Mouse (Mus musculus) MEL (cell line): ENCODE results near the gene Dnaaf2. TPM values are rescaled to one million over a fixed set of nuclear protein-coding genes. Genes with fewer than 3 reads are reported as not detected.

Experiments used
- DNase-seq: peaks from one replicate; pipeline ENCODE4 v3.0.0; 2011; ENCODE audit warnings: low read depth, low spot score
- H3K27ac ChIP-seq: 2 replicates; pipeline ENCODE4 v1.5.1; 2012; ENCODE audit warnings: low read depth, mild to moderate bottlenecking, control low read depth, low read length, moderate library complexity; ENCODE audit not compliant: control insufficient read depth
- H3K27me3 ChIP-seq, 2 experiments: fragments of 150-350 bp in 1 of 2; sonication (generic) in 1 of 2; 2 replicates each; pipeline ENCODE4 v1.6.1; 2012; ENCODE audit warnings: low read length in 2 of 2, mild to moderate bottlenecking in 2 of 2, improper control_type of control experiment in 1 of 2, moderate library complexity in 1 of 2; ENCODE audit not compliant: insufficient read depth in 2 of 2, control insufficient read depth in 1 of 2
- H3K36me3 ChIP-seq, 2 experiments: 2 replicates each; pipeline ENCODE4 v1.6.1; 2012 to 2014; ENCODE audit warnings: low read length in 2 of 2, improper control_type of control experiment in 1 of 2, inconsistent platforms in 1 of 2, mild to moderate bottlenecking in 1 of 2; ENCODE audit not compliant: insufficient read depth in 2 of 2, control insufficient read depth in 1 of 2
- H3K4me1 ChIP-seq, 2 experiments: fragments of 150-350 bp in 1 of 2; sonication (generic) in 1 of 2; 2 replicates each; pipeline ENCODE4 v1.6.1; 2012; ENCODE audit warnings: low read length in 2 of 2, improper control_type of control experiment in 1 of 2, mild to moderate bottlenecking in 1 of 2; ENCODE audit not compliant: insufficient read depth in 2 of 2, control insufficient read depth in 1 of 2
- H3K4me3 ChIP-seq, 2 experiments: fragments of 150-350 bp in 1 of 2; sonication (generic) in 1 of 2; 2 replicates each; pipeline ENCODE4 v1.5.1; 2012; ENCODE audit warnings: low read depth in 2 of 2, low read length in 2 of 2, mild to moderate bottlenecking in 2 of 2, moderate library complexity in 2 of 2, control low read depth in 1 of 2, improper control_type of control experiment in 1 of 2; ENCODE audit not compliant: control insufficient read depth in 1 of 2, insufficient read depth in 1 of 2
- H3K79me2 ChIP-seq: 2 replicates; pipeline ENCODE4 v1.6.1; 2012; ENCODE audit warnings: mild to moderate bottlenecking, low read length, moderate library complexity; ENCODE audit not compliant: control insufficient read depth, poor library complexity, insufficient read depth
- H3K9ac ChIP-seq: 2 replicates; pipeline ENCODE4 v1.6.1; 2012; ENCODE audit warnings: low read depth, mild to moderate bottlenecking, control low read depth, low read length, moderate library complexity; ENCODE audit not compliant: control insufficient read depth, poor library complexity, severe bottlenecking
- H3K9me3 ChIP-seq: fragments of 150-350 bp; sonication (generic); replicated peaks from 2 replicates; pipeline ENCODE4 v1.6.1; 2012; ENCODE audit warnings: mild to moderate bottlenecking, low read length, improper control_type of control experiment, moderate library complexity; ENCODE audit not compliant: insufficient read depth
- CTCF ChIP-seq, 3 experiments: IDR thresholded peaks in 2 of 3; conservative IDR thresholded peaks in 1 of 3; 2 replicates each; pipeline ENCODE4 v1.5.1; 2011 to 2012; ENCODE audit warnings: low read length in 3 of 3, low read depth in 2 of 3, mild to moderate bottlenecking in 2 of 3, improper control_type of control experiment in 1 of 3, inconsistent platforms in 1 of 3, mixed read lengths in 1 of 3, moderate library complexity in 1 of 3; ENCODE audit not compliant: control insufficient read depth in 1 of 3, insufficient read depth in 1 of 3, poor library complexity in 1 of 3, severe bottlenecking in 1 of 3
- E2F4 ChIP-seq: IDR thresholded peaks from 2 replicates; pipeline ENCODE4 v1.6.1; 2011; ENCODE audit warnings: low read depth, low read length, improper control_type of control experiment, borderline replicate concordance
- ELF1 ChIP-seq: IDR thresholded peaks from 2 replicates; pipeline ENCODE4 v1.6.1; 2014; ENCODE audit warnings: low read depth, mild to moderate bottlenecking, inconsistent platforms, low read length, improper control_type of control experiment, moderate library complexity
- ETS1 ChIP-seq: IDR thresholded peaks from 2 replicates; pipeline ENCODE4 v1.6.1; 2012; ENCODE audit warnings: low read depth, mild to moderate bottlenecking, inconsistent platforms, low read length, improper control_type of control experiment, moderate library complexity
- HCFC1 ChIP-seq: IDR thresholded peaks from 2 replicates; pipeline ENCODE4 v1.6.1; 2012; ENCODE audit warnings: low read depth, mild to moderate bottlenecking, inconsistent platforms, low read length, improper control_type of control experiment, moderate library complexity
- JUND ChIP-seq: IDR thresholded peaks from 2 replicates; pipeline ENCODE4 v1.6.1; 2011; ENCODE audit warnings: low read depth, mild to moderate bottlenecking, improper control_type of control experiment, low read length
- KAT2A ChIP-seq: conservative IDR thresholded peaks from 2 replicates; pipeline ENCODE4 v1.6.1; 2012; ENCODE audit warnings: low read depth, low read length, improper control_type of control experiment, inconsistent platforms
- MAFK ChIP-seq: IDR thresholded peaks from 2 replicates; pipeline ENCODE4 v1.6.1; 2011; ENCODE audit warnings: low read depth, mild to moderate bottlenecking, low read length, improper control_type of control experiment, borderline replicate concordance
- MAZ ChIP-seq: IDR thresholded peaks from 2 replicates; pipeline ENCODE4 v1.6.1; 2012; ENCODE audit warnings: low read depth, mild to moderate bottlenecking, inconsistent platforms, low read length, improper control_type of control experiment
- MEF2A ChIP-seq: IDR thresholded peaks from 2 replicates; pipeline ENCODE4 v1.6.1; 2014; ENCODE audit warnings: low read depth, mild to moderate bottlenecking, inconsistent platforms, low read length, improper control_type of control experiment; ENCODE audit not compliant: poor library complexity, insufficient replicate concordance, severe bottlenecking; ENCODE audit errors: extremely low read depth
- MYC ChIP-seq: IDR thresholded peaks from 2 replicates; pipeline ENCODE4 v1.6.1; 2011; ENCODE audit warnings: low read depth, mild to moderate bottlenecking, low read length, improper control_type of control experiment, moderate library complexity
- POLR2AphosphoS2 ChIP-seq: IDR thresholded peaks from 2 replicates; pipeline ENCODE4 v1.6.1; 2011; ENCODE audit warnings: low read length, improper control_type of control experiment
- POLR2AphosphoS5 ChIP-seq: IDR thresholded peaks from 2 replicates; pipeline ENCODE4 v1.6.1; 2012; ENCODE audit warnings: low read depth, borderline replicate concordance, mild to moderate bottlenecking, inconsistent platforms, low read length, moderate library complexity, mixed read lengths
- RAD21 ChIP-seq: IDR thresholded peaks from 2 replicates; pipeline ENCODE4 v1.6.1; 2011; ENCODE audit warnings: mild to moderate bottlenecking, low read depth, low read length, improper control_type of control experiment
- RCOR1 ChIP-seq: IDR thresholded peaks from 2 replicates; pipeline ENCODE4 v1.6.1; 2012; ENCODE audit warnings: low read depth, mild to moderate bottlenecking, inconsistent platforms, low read length, improper control_type of control experiment
- SIN3A ChIP-seq: IDR thresholded peaks from 2 replicates; pipeline ENCODE4 v1.6.1; 2012; ENCODE audit warnings: low read length, improper control_type of control experiment, inconsistent platforms
- SMC3 ChIP-seq: IDR thresholded peaks from 2 replicates; pipeline ENCODE4 v1.6.1; 2011; ENCODE audit warnings: low read depth, low read length, improper control_type of control experiment
- TCF12 ChIP-seq: IDR thresholded peaks from 2 replicates; pipeline ENCODE4 v1.6.1; 2014; ENCODE audit warnings: low read depth, mild to moderate bottlenecking, inconsistent platforms, low read length, improper control_type of control experiment, moderate library complexity
- USF1 ChIP-seq: IDR thresholded peaks from 2 replicates; pipeline ENCODE4 v1.6.1; 2014; ENCODE audit warnings: low read depth, mild to moderate bottlenecking, inconsistent platforms, low read length, improper control_type of control experiment, moderate library complexity
- ZC3H11A ChIP-seq: IDR thresholded peaks from 2 replicates; pipeline ENCODE4 v1.6.1; 2012; ENCODE audit warnings: low read depth, mild to moderate bottlenecking, inconsistent platforms, low read length, improper control_type of control experiment
- ZMIZ1 ChIP-seq: IDR thresholded peaks from 2 replicates; pipeline ENCODE4 v1.6.1; 2012; ENCODE audit warnings: low read depth, mild to moderate bottlenecking, inconsistent platforms, low read length, improper control_type of control experiment, moderate library complexity
- ZNF384 ChIP-seq: IDR thresholded peaks from 2 replicates; pipeline ENCODE4 v1.6.1; 2012; ENCODE audit warnings: low read depth, mild to moderate bottlenecking, inconsistent platforms, low read length, improper control_type of control experiment
- polyA plus RNA-seq, 2 experiments: library from polyadenylated mRNA; stranded (reverse) in 1 of 2; unstranded in 1 of 2; fragments of >175 nt in 1 of 2; fragments of >200 nt in 1 of 2; gene quantifications; 2 replicates each; pipeline versions ENCODE4 v1.2.1 to v1.2.4; 2012; ENCODE audit warnings: low replicate concordance in 2 of 2, low read depth in 1 of 2; ENCODE audit not compliant: insufficient read length in 2 of 2, insufficient read depth in 1 of 2, missing spikeins in 1 of 2
- total RNA-seq: library from RNA; depleted of rRNA; stranded (reverse); fragments of 300-350 nt; gene quantifications from 2 replicates; pipeline ENCODE4 v1.2.3, GENCODE M21; 2012

The Dnaaf2 gene
- total and polyA plus RNA-seq, 3 experiments: 5.5 to 10.1 TPM; not detected in 1

DNA sequence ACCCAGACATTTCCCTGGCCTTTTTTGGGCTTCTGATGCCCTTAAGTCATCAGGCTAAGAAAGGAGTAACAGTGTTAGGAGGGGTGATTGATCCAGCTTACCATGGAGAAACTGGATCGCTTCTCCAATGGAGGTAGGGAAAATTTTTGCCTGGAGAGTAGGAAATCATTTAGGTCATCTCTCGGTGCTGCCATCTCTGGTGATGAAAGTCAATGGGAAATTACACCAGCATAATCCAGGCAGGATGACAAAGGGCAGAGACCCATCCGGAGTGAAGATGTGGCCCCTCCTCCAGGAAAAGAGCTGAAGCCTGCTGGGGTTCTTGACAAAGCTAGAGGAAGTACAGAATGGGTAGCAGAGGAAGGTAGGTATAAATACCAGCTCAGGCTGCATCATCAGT lies 40.1 kb upstream of the Dnaaf2 start:
- Histone ChIP-seq H3K36me3 (no peaks in the 10 kb centered on the region), H3K27me3 (no peaks in the 10 kb centered on the region; a peak in 1 of 4 replicates), H3K79me2 (no peaks in the 10 kb centered on the region), H3K27ac (no peak overlapping the region), H3K9me3 (no peaks in the 10 kb centered on the region), H3K9ac (no peak overlapping the region), H3K4me3 (no peak overlapping the region), H3K4me1 (no peaks in the 10 kb centered on the region; a peak in 1 of 4 replicates)
- TF ChIP-seq ELF1 (no peak), ZMIZ1 (no peak), TCF12 (no peak), ZC3H11A (no peak), MYC (no peak), POLR2AphosphoS5 (no peak), HCFC1 (no peak), JUND (no peak), POLR2AphosphoS2 (no peak), RAD21 (no peak), E2F4 (no peak)
- DNase-seq: no peak

- Histone ChIP-seq H3K4me1 (no peaks in the 10 kb centered on the region), H3K9ac (no peak overlapping the region), H3K79me2 (no peaks in the 10 kb centered on the region), H3K4me3 (no peak overlapping the region), H3K27ac (no peak overlapping the region), H3K27me3 (no peaks in the 10 kb centered on the region; a peak in 1 of 4 replicates)
- TF ChIP-seq KAT2A (no peak), CTCF (IDR thresholded peaks at IDR 0.05 in 2 of 3, conservative IDR thresholded peaks at IDR 0.05 in 1 of 3; ENCODE audit: control insufficient read depth in 1 of 3, insufficient read depth in 1 of 3, low read depth in 2 of 3, low read length in 3 of 3, poor library complexity in 1 of 3, severe bottlenecking in 1 of 3) (no peak), POLR2AphosphoS5 (no peak), HCFC1 (no peak), MAFK (no peak), ETS1 (no peak), POLR2AphosphoS2 (no peak)
- TF ChIP-seq, all 39 proteins: peak for 0
- no peak for DNase-seq
- Histone ChIP-seq H3K36me3 (no peaks in the 10 kb centered on the region), H3K9me3 (no peaks in the 10 kb centered on the region)
Observed at GRCm38 (mm10) chr12:69235782-69236181, 37.6 kb upstream of the Dnaaf2 start.

- TF ChIP-seq ZMIZ1: no peak
- no peak for TF ChIP-seq USF1
- TF ChIP-seq MAZ: no peak
- peak; percentile 41 for TF ChIP-seq RAD21
- 0 out of 2 replicates have a peak, but pooled peaks have one; percentile 13 for TF ChIP-seq ZC3H11A
- peak; percentile 53 for TF ChIP-seq SMC3
- TF ChIP-seq KAT2A: no peak
- TF ChIP-seq SIN3A: peak; percentile 39; the same call in 1 of the 2 replicates
- TF ChIP-seq RCOR1: no peak
- no peak for TF ChIP-seq MEF2A
- TF ChIP-seq CTCF (IDR thresholded peaks at IDR 0.05 in 2 of 3, conservative IDR thresholded peaks at IDR 0.05 in 1 of 3; ENCODE audit: control insufficient read depth in 1 of 3, insufficient read depth in 1 of 3, low read depth in 2 of 3, low read length in 3 of 3, poor library complexity in 1 of 3, severe bottlenecking in 1 of 3): peak; percentile 46 to 67 (median 63)
- TF ChIP-seq ZNF384: 0 out of 2 replicates have a peak, but pooled peaks have one; percentile 21
- no peaks in the 10 kb centered on the region for H3K27me3 ChIP-seq
- H3K27ac ChIP-seq: no peak overlapping the region
- peaks cover 0 to 7% of the 10 kb centered on the region in 2 experiments; a peak in 3 of 4 replicates for H3K4me1 ChIP-seq
- no peak overlapping the region for H3K9ac ChIP-seq
- no peaks in the 10 kb centered on the region; the same call in 1 of the 2 replicates for H3K79me2 ChIP-seq
- H3K36me3 ChIP-seq: peaks cover 0 to 4% of the 10 kb centered on the region in 2 experiments; a peak in 2 of 4 replicates
- no peaks in the 10 kb centered on the region for H3K9me3 ChIP-seq
- H3K4me3 ChIP-seq: no peak overlapping the region
- DNase-seq: peak; percentile 71
Observed at GRCm38 (mm10) chr12:69229251-69229650, 31.0 kb upstream of the Dnaaf2 start.
